Mouse (Mus musculus) liver, embryonic 15.5 days (tissue): ENCODE data around the gene Gm42742. TPM values are rescaled to one million over a fixed set of nuclear protein-coding genes. Genes with fewer than 3 reads are reported as not detected.

Experiments
- ATAC-seq: fragments of 200-750 bp; cut with Nextera tagmentation; 2 replicates; pipeline ENCODE4 v1.8.0; 2017; ENCODE audit warnings: moderate number of reproducible peaks, mild to moderate bottlenecking, moderate library complexity; ENCODE audit not compliant: insufficient read depth
- H3K27ac ChIP-seq: fragments of 300-500 bp; sonication (generic); replicated peaks from 2 replicates; pipeline ENCODE4 v1.5.1; 2015; ENCODE audit warnings: mild to moderate bottlenecking, inconsistent platforms
- H3K27me3 ChIP-seq: fragments of 300-500 bp; sonication (generic); 2 replicates; pipeline ENCODE4 v1.6.1; 2015; ENCODE audit warnings: mild to moderate bottlenecking, inconsistent platforms
- H3K36me3 ChIP-seq: fragments of 300-500 bp; sonication (generic); replicated peaks from 2 replicates; pipeline ENCODE4 v1.6.1; 2015; ENCODE audit warnings: moderate library complexity, mild to moderate bottlenecking, inconsistent platforms
- H3K4me1 ChIP-seq: fragments of 300-500 bp; sonication (generic); replicated peaks from 2 replicates; pipeline ENCODE4 v1.6.1; 2015; ENCODE audit warnings: inconsistent platforms
- H3K4me2 ChIP-seq: fragments of 300-500 bp; sonication (generic); 2 replicates; pipeline ENCODE4 v1.6.1; 2015; ENCODE audit warnings: moderate library complexity, mild to moderate bottlenecking, inconsistent platforms
- H3K4me3 ChIP-seq: fragments of 300-500 bp; sonication (generic); replicated peaks from 2 replicates; pipeline ENCODE4 v1.5.1; 2015; ENCODE audit warnings: mild to moderate bottlenecking, inconsistent platforms
- H3K9ac ChIP-seq: fragments of 300-500 bp; sonication (generic); 2 replicates; pipeline ENCODE4 v1.6.1; 2015; ENCODE audit warnings: moderate library complexity, mild to moderate bottlenecking, inconsistent platforms
- H3K9me3 ChIP-seq: fragments of 300-500 bp; sonication (generic); replicated peaks from 2 replicates; pipeline ENCODE4 v1.6.1; 2016; ENCODE audit warnings: inconsistent platforms
- WGBS: fragments of 180-500 bp; shearing (Covaris S2); methylation state at CpG from one replicate; pipeline ENCODE4 v1.1.7; 2015; ENCODE audit warnings: mixed read lengths; ENCODE audit not compliant: insufficient replicate concordance; 5-methylcytosine and 5-hydroxymethylcytosine counted together
- polyA plus RNA-seq: library from polyadenylated mRNA; unstranded; fragments of >200 nt; fragmentation: Nextera tagmentation; extraction: Ambion mirVana; gene quantifications from 2 replicates; pipeline ENCODE4 v1.2.1, GENCODE M21; 2015

Gm42742 gene
- polyA plus RNA-seq, 1 experiment from 2014 or later, result 3.6 TPM

- Histone ChIP-seq H3K36me3 (peaks cover 74% of the 10 kb centered on the region), H3K27me3 (no peaks in the 10 kb centered on the region), H3K4me1 (peaks cover 77% of the 10 kb centered on the region), H3K4me3 (peak overlapping the region; percentile 98), H3K9me3 (no peaks in the 10 kb centered on the region), H3K27ac (peak overlapping the region; percentile 97), H3K4me2 (peak overlapping the region; percentile 98), H3K9ac (peak overlapping the region; percentile 99)
- peak; percentile 36 for ATAC-seq
- under 1% methylated on average over 46 of the region's 48 CpGs for WGBS
These were observed 5.3 kb upstream of the Gm42742 start for GRCm38 (mm10) chr7:127026161-127026600.

DNA sequence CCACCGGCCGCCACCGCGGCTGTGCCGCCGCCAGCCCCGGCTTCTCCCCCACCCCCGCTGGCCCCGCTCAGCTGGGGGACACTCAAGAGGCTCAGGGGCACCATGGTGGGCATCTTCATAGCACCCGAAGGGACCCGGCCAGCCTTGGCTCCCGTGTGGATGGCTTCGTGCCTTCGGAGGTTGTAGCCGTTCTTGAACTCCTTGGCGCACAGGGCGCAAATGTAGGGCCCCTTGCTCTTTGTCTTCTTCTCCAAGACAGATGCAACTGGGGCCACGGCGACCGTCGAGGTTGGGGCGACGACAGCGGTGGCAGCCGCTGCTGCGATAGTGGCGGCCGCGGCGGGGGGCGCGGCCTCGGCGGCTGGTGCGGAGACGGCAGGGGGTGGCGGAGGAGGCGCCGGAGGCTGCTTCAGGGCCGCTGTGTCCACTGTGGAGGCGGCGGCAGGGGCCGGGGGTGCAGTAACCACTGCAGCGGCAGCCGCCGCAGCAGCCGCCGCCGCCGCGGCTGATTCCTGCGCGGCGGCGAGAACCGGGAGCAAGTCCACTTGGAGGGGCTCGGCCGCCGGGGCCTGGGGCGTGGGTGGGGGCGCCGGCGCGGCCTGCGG, 4.8 kb upstream of the Gm42742 start:
- Histone ChIP-seq H3K36me3 (peaks cover 69% of the 10 kb centered on the region), H3K9me3 (no peaks in the 10 kb centered on the region), H3K4me3 (peak overlapping the region; percentile 98), H3K9ac (peak overlapping the region; percentile 99), H3K27ac (peak overlapping the region; percentile 97), H3K27me3 (no peaks in the 10 kb centered on the region), H3K4me2 (peak overlapping the region; percentile 98), H3K4me1 (peaks cover 77% of the 10 kb centered on the region)
- under 1% methylated on average over 62 of the region's 65 CpGs for WGBS
- no peak for ATAC-seq

GRCm38 (mm10) chr7:127024755-127025555, 4.1 kb upstream of the Gm42742 start:
- no peaks in the 10 kb centered on the region for H3K9me3 ChIP-seq
- WGBS, result under 1% methylated on average over 30 of the region's 30 CpGs
- H3K4me2 ChIP-seq, result peak overlapping the region; percentile 98
- peaks cover 62% of the 10 kb centered on the region for H3K36me3 ChIP-seq
- peak overlapping the region; percentile 99 for H3K9ac ChIP-seq
- peak; percentile 16 for ATAC-seq
- peak overlapping the region; percentile 98 for H3K4me3 ChIP-seq
- H3K27me3 ChIP-seq, result no peaks in the 10 kb centered on the region
- peak overlapping the region; percentile 97 for H3K27ac ChIP-seq
- H3K4me1 ChIP-seq, result peaks cover 73% of the 10 kb centered on the region

DNA sequence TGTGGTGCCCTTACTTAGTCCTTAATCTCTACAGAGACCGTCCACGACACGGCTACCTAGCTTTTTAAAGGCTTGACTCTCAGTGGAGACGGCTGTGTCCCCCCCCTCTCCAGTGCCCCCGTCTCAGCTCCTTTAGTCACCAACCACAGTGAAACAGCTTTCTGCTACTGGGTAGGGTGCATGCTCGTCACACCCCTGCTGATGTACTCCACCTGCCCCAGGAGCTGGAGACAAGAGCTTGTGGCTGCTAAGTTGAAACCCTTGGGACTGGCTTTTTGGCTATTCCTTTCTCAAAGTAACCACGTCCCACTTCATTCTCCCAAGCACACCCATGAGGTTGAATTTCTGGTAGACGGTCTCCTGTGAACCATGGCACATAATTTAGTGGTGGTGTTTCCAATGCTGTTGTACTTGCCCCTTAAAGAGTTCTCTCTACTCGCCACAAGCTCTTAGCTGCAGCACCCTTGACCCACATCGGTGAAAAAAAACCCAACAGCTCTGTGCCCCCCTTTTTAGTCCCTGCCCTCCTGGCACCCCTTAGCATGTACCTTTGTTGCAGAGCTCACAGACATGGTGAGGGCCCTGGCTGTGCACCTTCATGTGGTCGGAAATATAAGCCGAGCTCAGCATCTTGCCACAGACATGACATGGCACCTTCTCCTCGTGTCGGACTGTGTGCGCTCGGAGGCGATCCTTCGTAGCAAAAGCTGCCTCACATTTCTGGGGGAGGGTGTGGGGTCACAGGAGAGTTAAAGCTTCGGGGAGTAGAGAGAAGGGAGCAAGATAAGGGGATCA, 3.2 kb upstream of the Gm42742 start:
- peaks cover 53% of the 10 kb centered on the region for H3K36me3 ChIP-seq
- H3K4me2 ChIP-seq, result peak overlapping the region; percentile 98
- no peaks in the 10 kb centered on the region for H3K27me3 ChIP-seq
- peaks cover 69% of the 10 kb centered on the region for H3K4me1 ChIP-seq
- ATAC-seq, result no peak
- H3K4me3 ChIP-seq, result peak overlapping the region; percentile 98
- peak overlapping the region; percentile 97 for H3K27ac ChIP-seq
- WGBS, result 17% methylated on average over 19 of the region's 19 CpGs
- H3K9me3 ChIP-seq, result no peaks in the 10 kb centered on the region
- H3K9ac ChIP-seq, result peak overlapping the region; percentile 99

DNA sequence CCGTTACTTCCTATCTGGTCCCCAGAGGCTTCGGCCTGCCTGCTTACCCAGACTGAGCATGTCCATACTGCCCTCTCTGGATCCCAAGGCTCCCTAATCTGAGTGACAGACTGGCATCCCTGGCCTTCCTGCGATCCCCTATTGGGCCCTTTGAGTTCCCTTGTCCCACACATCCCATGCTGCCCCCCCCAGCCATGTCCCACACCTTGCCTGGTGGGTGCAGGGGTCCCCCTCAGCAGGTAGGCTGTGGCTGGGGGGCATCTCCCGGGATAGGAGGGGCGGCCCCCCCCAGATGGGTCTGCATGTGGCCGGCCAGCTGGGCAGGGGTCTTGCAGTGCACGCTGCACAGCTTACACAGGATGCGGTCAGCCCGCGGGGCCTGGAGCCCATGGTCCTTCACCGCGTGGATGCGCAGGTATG, 2.4 kb upstream of the Gm42742 start:
- peak overlapping the region; percentile 97; the same call in 1 of the 2 replicates for H3K27ac ChIP-seq
- ATAC-seq, result no peak
- H3K27me3 ChIP-seq, result no peaks in the 10 kb centered on the region
- H3K9ac ChIP-seq, result peak overlapping the region; percentile 99
- 79% methylated on average over 13 of the region's 13 CpGs for WGBS
- H3K36me3 ChIP-seq, result peaks cover 45% of the 10 kb centered on the region
- H3K4me2 ChIP-seq, result peak overlapping the region; percentile 98
- H3K9me3 ChIP-seq, result no peaks in the 10 kb centered on the region
- H3K4me3 ChIP-seq, result peak overlapping the region; percentile 98
- H3K4me1 ChIP-seq, result peaks cover 66% of the 10 kb centered on the region

GRCm38 (mm10) chr7:127022528-127023271, 1.8 kb upstream of the Gm42742 start:
- H3K9me3 ChIP-seq, result no peaks in the 10 kb centered on the region
- H3K4me3 ChIP-seq, result peak overlapping the region; percentile 98
- H3K27ac ChIP-seq, result peak overlapping the region; percentile 55; the same call in 1 of the 2 replicates
- peak overlapping the region; percentile 98 for H3K4me2 ChIP-seq
- no peaks in the 10 kb centered on the region for H3K27me3 ChIP-seq
- peaks cover 39% of the 10 kb centered on the region for H3K36me3 ChIP-seq
- H3K9ac ChIP-seq, result peak overlapping the region; percentile 99; the same call in 1 of the 2 replicates
- H3K4me1 ChIP-seq, result peaks cover 66% of the 10 kb centered on the region
- WGBS, result 81% methylated on average over 7 of the region's 7 CpGs
- ATAC-seq, result no peak

GRCm38 (mm10) chr7:127021563-127022527, 948 bp upstream of the Gm42742 start:
- Histone ChIP-seq H3K4me2 (peak overlapping the region; percentile 98), H3K4me3 (peak overlapping the region; percentile 98), H3K9me3 (no peaks in the 10 kb centered on the region), H3K27me3 (no peaks in the 10 kb centered on the region), H3K4me1 (peaks cover 67% of the 10 kb centered on the region), H3K27ac (peak overlapping the region; percentile 55; the same call in 1 of the 2 replicates), H3K36me3 (peaks cover 36% of the 10 kb centered on the region), H3K9ac (peak overlapping the region; percentile 34; the same call in 1 of the 2 replicates)
- ATAC-seq, result no peak
- WGBS, result 35% methylated on average over 5 of the region's 5 CpGs

- Histone ChIP-seq H3K9ac (peak overlapping the region; percentile 34; the same call in 1 of the 2 replicates), H3K36me3 (peaks cover 38% of the 10 kb centered on the region), H3K4me3 (peak overlapping the region; percentile 39), H3K4me2 (peak overlapping the region; percentile 70), H3K4me1 (peaks cover 74% of the 10 kb centered on the region), H3K9me3 (no peaks in the 10 kb centered on the region), H3K27ac (no peak overlapping the region; the same call in 1 of the 2 replicates), H3K27me3 (no peaks in the 10 kb centered on the region)
- WGBS, result 61% methylated on average over 5 of the region's 5 CpGs
- no peak for ATAC-seq
These were observed 406 bp downstream of the Gm42742 start for GRCm38 (mm10) chr7:127020491-127020890.

GRCm38 (mm10) chr7:127020031-127020430, 866 bp downstream of the Gm42742 start:
- Histone ChIP-seq H3K27ac (no peak overlapping the region), H3K4me3 (0 out of 2 replicates have a peak overlapping the region, but pooled peaks have one; percentile 39)

More at GRCm38 (mm10) chr7:127020031-127020430, 866 bp downstream of the Gm42742 start:
- ATAC-seq, result no peak
- WGBS, result 58% methylated on average over 3 of the region's 3 CpGs
- H3K9ac ChIP-seq, result no peak overlapping the region
- peak overlapping the region; percentile 5; the same call in 1 of the 2 replicates for H3K4me2 ChIP-seq
- no peaks in the 10 kb centered on the region for H3K9me3 ChIP-seq
- H3K4me1 ChIP-seq, result peaks cover 74% of the 10 kb centered on the region
- H3K36me3 ChIP-seq, result peaks cover 40% of the 10 kb centered on the region
- H3K27me3 ChIP-seq, result no peaks in the 10 kb centered on the region
